Mouse (Mus musculus) limb, embryonic 12.5 days (tissue): Measurements from ENCODE around the gene Gm2001. TPM values are rescaled to one million over a fixed set of nuclear protein-coding genes. Genes with fewer than 3 reads are reported as not detected.

Source experiments
- polyA plus RNA-seq: library from polyadenylated mRNA; unstranded; fragments of >200 nt; fragmentation: Nextera tagmentation; extraction: Ambion mirVana; gene quantifications from 2 replicates; pipeline ENCODE4 v1.2.1, GENCODE M21; 2016

Gene Gm2001
- polyA plus RNA-seq, 1 experiment from 2014 or later, result not detected

Other genes with a start within 250 kb of the Gm2001 start
- not detected in 2 replicates for gene Oog1, start 239.7 kb downstream of the Gm2001 start, polyA plus RNA-seq
- gene Gm4027, start 223.5 kb downstream of the Gm2001 start, polyA plus RNA-seq, result not detected in 2 replicates
- gene Gm16381, start 197.7 kb downstream of the Gm2001 start, polyA plus RNA-seq, result not detected in 2 replicates
- gene Gm21319, start 66.6 kb downstream of the Gm2001 start, polyA plus RNA-seq, result not detected in 2 replicates
- not detected in 2 replicates for gene Gm21936, start 46.8 kb downstream of the Gm2001 start, polyA plus RNA-seq
- gene BB287469, start 25.8 kb downstream of the Gm2001 start, polyA plus RNA-seq, result not detected in 2 replicates
- gene Gm2016, start 31.7 kb upstream of the Gm2001 start, polyA plus RNA-seq, result not detected in 2 replicates
- gene Gm2022, start 53.0 kb upstream of the Gm2001 start, polyA plus RNA-seq, result not detected in 2 replicates
- not detected in 2 replicates for gene Gm2035, start 77.5 kb upstream of the Gm2001 start, polyA plus RNA-seq
- gene Gm2042, start 111.7 kb upstream of the Gm2001 start, polyA plus RNA-seq, result not detected in 2 replicates
- not detected in 2 replicates for gene Gm2075, start 169.5 kb upstream of the Gm2001 start, polyA plus RNA-seq
- gene Gm6803, start 176.4 kb upstream of the Gm2001 start, polyA plus RNA-seq, result not detected in 2 replicates
- not detected in 2 replicates for gene Gm2056, start 184.7 kb upstream of the Gm2001 start, polyA plus RNA-seq
- gene Gm16368, start 241.4 kb upstream of the Gm2001 start, polyA plus RNA-seq, result not detected in 2 replicates